Mouse (Mus musculus) cerebellum, adult 2 months (tissue): Measurements from ENCODE around the gene Zfp536.

Experiments
- CTCF ChIP-seq: fragments of 200-500 bp; IDR thresholded peaks from 2 replicates; pipeline ENCODE4 v1.5.1; 2011; ENCODE audit warnings: low read depth, mild to moderate bottlenecking, control low read depth, low read length, moderate library complexity, borderline replicate concordance; ENCODE audit not compliant: insufficient read depth
- POLR2A ChIP-seq: fragments of 200-500 bp; IDR thresholded peaks from 2 replicates; pipeline ENCODE4 v1.6.1; 2011; ENCODE audit warnings: low read length, control low read depth, borderline replicate concordance; ENCODE audit not compliant: insufficient read depth

DNA sequence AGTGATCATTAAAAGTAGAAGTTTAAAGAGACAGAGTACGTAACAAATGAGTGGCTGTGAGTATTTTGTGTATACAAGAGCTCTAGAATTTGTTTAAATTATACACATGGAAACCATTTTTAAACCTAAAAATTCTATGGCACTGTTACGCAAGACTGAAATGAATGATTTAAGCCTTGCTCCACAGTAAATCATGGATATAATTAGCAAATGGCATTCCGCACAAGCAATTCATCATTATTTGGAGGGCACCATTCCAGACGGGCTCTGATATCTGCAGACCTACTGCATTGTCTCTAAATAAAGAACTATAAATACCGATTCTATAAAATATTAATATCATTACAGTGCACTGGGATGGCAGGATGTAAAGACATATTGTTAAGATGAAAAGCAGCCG lies 292.3 kb downstream of the Zfp536 start:
- no peak for TF ChIP-seq CTCF
- no peak for TF ChIP-seq POLR2A
